In the genomic region with DNA sequence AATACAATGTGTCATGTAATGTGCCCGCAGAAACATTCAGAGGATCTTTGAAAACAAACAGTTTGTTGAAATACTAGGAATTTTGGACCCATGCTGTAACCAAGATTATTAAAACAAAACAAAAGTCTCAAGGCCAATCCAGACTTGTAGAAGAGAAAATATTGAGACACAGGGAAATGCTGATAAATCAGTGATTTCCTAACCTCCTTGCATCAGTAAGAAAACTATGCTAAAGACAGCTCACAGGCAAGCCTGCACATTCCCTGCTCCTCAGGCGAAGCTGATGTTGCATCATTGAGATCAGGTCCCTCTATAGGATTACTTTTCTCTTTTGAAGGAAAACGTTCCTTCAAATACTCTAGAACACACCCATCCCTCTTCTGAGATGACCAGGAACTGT, we compare ENCODE assay signal across 16 mouse cellular contexts.
"Had no signal": no experiment of that assay in that cellular context is flagged by ENCODE, and none has a peak within 500 bp of the region (broad histone marks: within the 10 kb centered on the region; RNA-seq: fewer than 3 reads in every experiment).

No protein-coding gene starts in this region.

- H3K4me3 ChIP-seq: neural tube, embryonic 13.5 days; neural tube, embryonic 15.5 days; stomach, embryonic 15.5 days had no signal

- H3K9me3 ChIP-seq: neural tube, embryonic 13.5 days; neural tube, embryonic 15.5 days; stomach, embryonic 15.5 days had no signal

- H3K9ac ChIP-seq: neural tube, embryonic 13.5 days; neural tube, embryonic 15.5 days; stomach, embryonic 15.5 days had no signal

- H3K4me2 ChIP-seq: neural tube, embryonic 13.5 days; neural tube, embryonic 15.5 days; stomach, embryonic 15.5 days had no signal

- H3K27ac ChIP-seq: neural tube, embryonic 13.5 days; neural tube, embryonic 15.5 days; stomach, embryonic 15.5 days; stomach, postnatal 0 days had no signal

- H3K36me3 ChIP-seq: neural tube, embryonic 13.5 days; neural tube, embryonic 15.5 days; stomach, embryonic 15.5 days had no signal

- H3K27me3 ChIP-seq: neural tube, embryonic 13.5 days; neural tube, embryonic 15.5 days; stomach, embryonic 15.5 days had no signal

- H3K4me1 ChIP-seq: neural tube, embryonic 13.5 days; neural tube, embryonic 15.5 days; stomach, embryonic 15.5 days had no signal

- DNase-seq: retina, postnatal 1 day; right cerebral cortex, adult 18-20 months; right cerebral cortex, postnatal 14 days; right cerebral cortex, postnatal 25 days; right cerebral cortex, postnatal 4 days; spleen, adult 18-20 months; thymus, adult 18-20 months; thymus, adult 2 months; thymus, postnatal 14 days; thymus, postnatal 25 days; thymus, postnatal 36 days; thymus, postnatal 4 days had no signal
